Mouse (Mus musculus) adrenal gland, postnatal 36 days (tissue): ENCODE results near the gene Prdm16. TPM values are rescaled to one million over a fixed set of nuclear protein-coding genes. Genes with fewer than 3 reads are reported as not detected.

Experiments
- total RNA-seq, 2 experiments: library from RNA; stranded (reverse); gene quantifications; 2 replicates each; pipeline ENCODE4 v1.2.3; 2021

Gene Prdm16
- total RNA-seq, 2 experiments from 2014 or later = 4.2 to 6.4 TPM

Other genes with a start within 250 kb of the Prdm16 start
- not detected for gene Actrt2, start 31.0 kb upstream of the Prdm16 start, total RNA-seq
- under 1 TPM in 1 of 2 experiments, not detected in 1; 0.16 TPM for gene Ttc34, start 200.6 kb upstream of the Prdm16 start, total RNA-seq
- 1 to 10 TPM in 1 of 2 experiments, under 1 TPM in 1; 0.26 to 4.1 TPM for gene Mmel1, start 232.7 kb upstream of the Prdm16 start, total RNA-seq